Mouse (Mus musculus) cortical plate, adult 2 months (tissue): ENCODE measurements around the gene St3gal3.

Source experiments
- CTCF ChIP-seq: fragments of 200-500 bp; IDR thresholded peaks from 2 replicates; pipeline ENCODE4 v1.5.1; 2011; ENCODE audit warnings: mild to moderate bottlenecking, control low read depth, low read length; ENCODE audit not compliant: insufficient read depth; ENCODE audit errors: extremely low read depth
- POLR2A ChIP-seq: fragments of 200-500 bp; IDR thresholded peaks from 2 replicates; pipeline ENCODE4 v1.6.1; 2011; ENCODE audit warnings: mild to moderate bottlenecking, low read length, control low read depth; ENCODE audit not compliant: insufficient read depth; ENCODE audit errors: extremely low read depth

GRCm38 (mm10) chr4:118044510-118044909 is 90.2 kb downstream of the St3gal3 start:
- TF ChIP-seq POLR2A, result no peak
- TF ChIP-seq CTCF, result no peak
